Mouse (Mus musculus): ENCODE data around the gene Hnf4a. TPM values are rescaled to one million over a fixed set of nuclear protein-coding genes. Genes with fewer than 3 reads are reported as not detected.

The Hnf4a gene
- polyA plus RNA-seq, 1 experiment from 2014 or later, result 18.9 TPM

- H3K9me3 ChIP-seq (ENCODE audit: control insufficient read depth, low read depth, low read length), result no peaks in the 10 kb centered on the region
- H3K4me3 ChIP-seq (ENCODE audit: low read depth, low read length), result no peak overlapping the region
- no peak overlapping the region for H3K4me2 ChIP-seq (replicated peaks; ENCODE audit: low read depth, low read length)
- H3K36me3 ChIP-seq (ENCODE audit: control insufficient read depth, insufficient read depth, low read length), result no peaks in the 10 kb centered on the region
- H3K27me3 ChIP-seq (ENCODE audit: control insufficient read depth, insufficient read depth, low read length), result no peaks in the 10 kb centered on the region
- H3K27ac ChIP-seq (ENCODE audit: low read length), result no peak overlapping the region
- 0 out of 2 replicates have a peak, but pooled peaks cover 7% of the 10 kb centered on the region for H3K4me1 ChIP-seq (ENCODE audit: control insufficient read depth, insufficient read depth, low read length)
- no peak overlapping the region for H3K9ac ChIP-seq (replicated peaks; ENCODE audit: low read depth, low read length)
- WGBS, result 47% methylated on average over 5 of the region's 5 CpGs
- no peak for ATAC-seq (ENCODE audit: insufficient number of reproducible peaks, insufficient read depth, low FRiP score, low read depth)
Measured at GRCm38 (mm10) chr2:163493031-163493430, 13.6 kb upstream of the Hnf4a start.

DNA sequence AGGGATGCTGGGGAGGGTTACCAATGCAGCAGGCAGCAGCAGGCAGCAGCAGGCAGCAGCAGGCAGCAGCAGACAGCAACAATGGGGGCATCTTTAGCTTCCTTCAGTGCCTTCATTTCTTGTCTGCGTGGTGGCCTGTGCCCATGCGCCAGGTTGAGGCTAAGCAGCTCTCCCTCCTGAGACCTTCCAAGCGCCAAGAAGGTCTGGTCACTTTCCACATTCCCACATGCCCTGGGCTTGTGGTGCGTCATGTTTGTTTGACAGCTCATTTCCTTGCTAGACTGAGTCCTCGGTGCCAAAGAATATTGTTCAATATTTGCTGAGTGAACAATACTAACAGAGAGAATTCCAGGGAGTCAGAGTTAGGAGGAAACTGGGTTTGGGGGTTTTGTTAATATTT, 12.6 kb upstream of the Hnf4a start:
- peak; percentile 48; the same call in 1 of the 2 replicates for ATAC-seq (ENCODE audit: insufficient number of reproducible peaks, insufficient read depth, low FRiP score, low read depth)

GRCm38 (mm10) chr2:163494456-163494855, 12.2 kb upstream of the Hnf4a start:
- no peak for ATAC-seq (ENCODE audit: insufficient number of reproducible peaks, insufficient read depth, low FRiP score, low read depth)
- no peak overlapping the region for H3K4me3 ChIP-seq (ENCODE audit: low read depth, low read length)
- no peak overlapping the region for H3K27ac ChIP-seq (ENCODE audit: low read length)
- H3K9me3 ChIP-seq (ENCODE audit: control insufficient read depth, low read depth, low read length), result no peaks in the 10 kb centered on the region
- no peak overlapping the region for H3K9ac ChIP-seq (replicated peaks; ENCODE audit: low read depth, low read length)
- no peaks in the 10 kb centered on the region for H3K27me3 ChIP-seq (ENCODE audit: control insufficient read depth, insufficient read depth, low read length)
- H3K36me3 ChIP-seq (ENCODE audit: control insufficient read depth, insufficient read depth, low read length), result no peaks in the 10 kb centered on the region
- 0 out of 2 replicates have a peak, but pooled peaks cover 7% of the 10 kb centered on the region for H3K4me1 ChIP-seq (ENCODE audit: control insufficient read depth, insufficient read depth, low read length)
- whole genome bisulfite sequencing, result 26% methylated on average over 6 of the region's 6 CpGs
- no peak overlapping the region for H3K4me2 ChIP-seq (replicated peaks; ENCODE audit: low read depth, low read length)

More for the DNA sequence above, 12.6 kb upstream of the Hnf4a start:
- Histone ChIP-seq H3K9me3 (ENCODE audit: control insufficient read depth, low read depth, low read length) (no peaks in the 10 kb centered on the region), H3K4me2 (replicated peaks; ENCODE audit: low read depth, low read length) (no peak overlapping the region), H3K27ac (ENCODE audit: low read length) (no peak overlapping the region), H3K9ac (replicated peaks; ENCODE audit: low read depth, low read length) (no peak overlapping the region), H3K4me1 (ENCODE audit: control insufficient read depth, insufficient read depth, low read length) (0 out of 2 replicates have a peak, but pooled peaks cover 7% of the 10 kb centered on the region), H3K36me3 (ENCODE audit: control insufficient read depth, insufficient read depth, low read length) (no peaks in the 10 kb centered on the region), H3K4me3 (ENCODE audit: low read depth, low read length) (no peak overlapping the region), H3K27me3 (ENCODE audit: control insufficient read depth, insufficient read depth, low read length) (no peaks in the 10 kb centered on the region)
- WGBS, result 16% methylated on average over 5 of the region's 5 CpGs

GRCm38 (mm10) chr2:163502219-163502618, 4.4 kb upstream of the Hnf4a start:
- no peak overlapping the region for H3K9ac ChIP-seq (replicated peaks; ENCODE audit: low read depth, low read length)
- 82% methylated on average over 2 of the region's 2 CpGs for WGBS
- H3K36me3 ChIP-seq (ENCODE audit: control insufficient read depth, insufficient read depth, low read length), result no peaks in the 10 kb centered on the region
- H3K4me3 ChIP-seq (ENCODE audit: low read depth, low read length), result no peak overlapping the region
- H3K27ac ChIP-seq (ENCODE audit: low read length), result no peak overlapping the region
- no peak for ATAC-seq (ENCODE audit: insufficient number of reproducible peaks, insufficient read depth, low FRiP score, low read depth)
- H3K4me2 ChIP-seq (replicated peaks; ENCODE audit: low read depth, low read length), result no peak overlapping the region
- no peaks in the 10 kb centered on the region for H3K9me3 ChIP-seq (ENCODE audit: control insufficient read depth, low read depth, low read length)
- no peaks in the 10 kb centered on the region for H3K27me3 ChIP-seq (ENCODE audit: control insufficient read depth, insufficient read depth, low read length)
- no peaks in the 10 kb centered on the region for H3K4me1 ChIP-seq (ENCODE audit: control insufficient read depth, insufficient read depth, low read length)

DNA sequence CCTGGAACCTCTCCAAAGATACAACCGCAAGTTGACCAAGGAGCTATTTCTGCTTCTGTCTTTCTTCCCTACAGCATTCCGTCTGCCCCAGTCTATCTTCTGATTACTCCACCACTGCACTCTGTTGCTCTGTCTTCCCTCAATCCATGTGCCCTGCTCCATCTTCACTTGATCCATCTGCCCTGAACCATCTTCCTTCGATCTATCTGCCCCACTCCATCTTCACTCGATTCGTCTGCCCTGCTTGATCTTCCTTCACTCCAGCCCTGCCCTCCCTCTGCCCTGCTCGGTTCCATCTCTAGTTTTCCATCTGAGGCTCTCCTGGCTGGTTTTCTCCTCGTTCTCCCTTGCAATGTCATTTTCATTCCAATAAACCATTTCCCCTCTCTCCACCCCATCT, 3.4 kb upstream of the Hnf4a start:
- Histone ChIP-seq H3K36me3 (ENCODE audit: control insufficient read depth, insufficient read depth, low read length) (no peaks in the 10 kb centered on the region), H3K9me3 (ENCODE audit: control insufficient read depth, low read depth, low read length) (no peaks in the 10 kb centered on the region), H3K27ac (ENCODE audit: low read length) (no peak overlapping the region), H3K27me3 (ENCODE audit: control insufficient read depth, insufficient read depth, low read length) (no peaks in the 10 kb centered on the region), H3K9ac (replicated peaks; ENCODE audit: low read depth, low read length) (no peak overlapping the region), H3K4me2 (replicated peaks; ENCODE audit: low read depth, low read length) (no peak overlapping the region), H3K4me1 (ENCODE audit: control insufficient read depth, insufficient read depth, low read length) (no peaks in the 10 kb centered on the region), H3K4me3 (ENCODE audit: low read depth, low read length) (no peak overlapping the region)
- 68% methylated on average over 7 of the region's 7 CpGs for WGBS
- no peak for ATAC-seq (ENCODE audit: insufficient number of reproducible peaks, insufficient read depth, low FRiP score, low read depth)

GRCm38 (mm10) chr2:163525761-163526243, 19.2 kb downstream of the Hnf4a start:
- Histone ChIP-seq H3K36me3 (ENCODE audit: control insufficient read depth, insufficient read depth, low read length) (no peaks in the 10 kb centered on the region), H3K27me3 (ENCODE audit: control insufficient read depth, insufficient read depth, low read length) (no peaks in the 10 kb centered on the region), H3K9ac (replicated peaks; ENCODE audit: low read depth, low read length) (no peak overlapping the region), H3K27ac (ENCODE audit: low read length) (no peak overlapping the region), H3K9me3 (ENCODE audit: control insufficient read depth, low read depth, low read length) (no peaks in the 10 kb centered on the region), H3K4me3 (ENCODE audit: low read depth, low read length) (no peak overlapping the region), H3K4me2 (replicated peaks; ENCODE audit: low read depth, low read length) (no peak overlapping the region), H3K4me1 (ENCODE audit: control insufficient read depth, insufficient read depth, low read length) (no peaks in the 10 kb centered on the region)
- 86% methylated on average over 7 of the region's 7 CpGs for WGBS
- ATAC-seq (ENCODE audit: insufficient number of reproducible peaks, insufficient read depth, low FRiP score, low read depth), result no peak

DNA sequence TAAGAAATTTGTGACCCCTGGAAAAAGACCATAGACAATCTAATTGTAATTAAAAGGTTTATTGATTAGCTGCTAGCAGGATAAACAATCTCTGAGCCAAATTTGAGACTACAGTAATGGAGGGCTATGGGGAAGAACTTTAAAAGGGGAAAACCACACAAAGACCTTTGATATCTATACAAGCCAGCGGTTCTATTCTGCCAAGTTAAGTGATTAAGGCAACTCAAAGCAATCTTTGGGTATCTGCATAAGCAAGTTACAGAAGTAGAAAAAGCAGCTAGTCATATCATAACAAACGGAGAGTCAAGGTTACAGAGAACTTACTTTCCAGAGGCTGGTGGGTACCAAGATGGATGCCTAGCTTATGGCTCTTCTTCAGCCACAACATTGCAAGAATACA, 20.9 kb downstream of the Hnf4a start:
- no peaks in the 10 kb centered on the region for H3K36me3 ChIP-seq (ENCODE audit: control insufficient read depth, insufficient read depth, low read length)
- ATAC-seq (ENCODE audit: insufficient number of reproducible peaks, insufficient read depth, low FRiP score, low read depth), result no peak
- H3K4me3 ChIP-seq (ENCODE audit: low read depth, low read length), result no peak overlapping the region
- no peaks in the 10 kb centered on the region for H3K27me3 ChIP-seq (ENCODE audit: control insufficient read depth, insufficient read depth, low read length)
- no peak overlapping the region for H3K9ac ChIP-seq (replicated peaks; ENCODE audit: low read depth, low read length)
- no peak overlapping the region for H3K4me2 ChIP-seq (replicated peaks; ENCODE audit: low read depth, low read length)
- no peak overlapping the region for H3K27ac ChIP-seq (ENCODE audit: low read length)
- H3K4me1 ChIP-seq (ENCODE audit: control insufficient read depth, insufficient read depth, low read length), result no peaks in the 10 kb centered on the region
- no peaks in the 10 kb centered on the region for H3K9me3 ChIP-seq (ENCODE audit: control insufficient read depth, low read depth, low read length)
- 77% methylated on average over 2 of the region's 2 CpGs for WGBS

- Histone ChIP-seq H3K36me3 (ENCODE audit: control insufficient read depth, insufficient read depth, low read length) (no peaks in the 10 kb centered on the region), H3K9ac (replicated peaks; ENCODE audit: low read depth, low read length) (no peak overlapping the region), H3K9me3 (ENCODE audit: control insufficient read depth, low read depth, low read length) (no peaks in the 10 kb centered on the region), H3K27ac (ENCODE audit: low read length) (no peak overlapping the region), H3K4me3 (ENCODE audit: low read depth, low read length) (no peak overlapping the region), H3K4me1 (ENCODE audit: control insufficient read depth, insufficient read depth, low read length) (no peaks in the 10 kb centered on the region), H3K27me3 (ENCODE audit: control insufficient read depth, insufficient read depth, low read length) (no peaks in the 10 kb centered on the region), H3K4me2 (replicated peaks; ENCODE audit: low read depth, low read length) (no peak overlapping the region)
- 0 out of 2 replicates have a peak, but pooled peaks have one; percentile 30 for ATAC-seq (ENCODE audit: insufficient number of reproducible peaks, insufficient read depth, low FRiP score, low read depth)
- 57% methylated on average over 8 of the region's 8 CpGs for WGBS
Measured at GRCm38 (mm10) chr2:163530418-163530817, 23.8 kb downstream of the Hnf4a start.

GRCm38 (mm10) chr2:163531917-163532316, 25.3 kb downstream of the Hnf4a start:
- no peaks in the 10 kb centered on the region for H3K36me3 ChIP-seq (ENCODE audit: control insufficient read depth, insufficient read depth, low read length)
- no peak overlapping the region for H3K4me3 ChIP-seq (ENCODE audit: low read depth, low read length)
- H3K27ac ChIP-seq (ENCODE audit: low read length), result no peak overlapping the region
- H3K9me3 ChIP-seq (ENCODE audit: control insufficient read depth, low read depth, low read length), result no peaks in the 10 kb centered on the region
- no peak overlapping the region for H3K9ac ChIP-seq (replicated peaks; ENCODE audit: low read depth, low read length)
- WGBS, result 13% methylated on average over 9 of the region's 9 CpGs
- H3K4me2 ChIP-seq (replicated peaks; ENCODE audit: low read depth, low read length), result no peak overlapping the region
- no peak for ATAC-seq (ENCODE audit: insufficient number of reproducible peaks, insufficient read depth, low FRiP score, low read depth)
- no peaks in the 10 kb centered on the region for H3K4me1 ChIP-seq (ENCODE audit: control insufficient read depth, insufficient read depth, low read length)
- no peaks in the 10 kb centered on the region for H3K27me3 ChIP-seq (ENCODE audit: control insufficient read depth, insufficient read depth, low read length)

Data from stomach, embryonic 14.5 days (tissue).